Mouse (Mus musculus): ENCODE measurements around the gene Zbtb43. TPM values are rescaled to one million over a fixed set of nuclear protein-coding genes. Genes with fewer than 3 reads are reported as not detected.

Zbtb43 gene
- total RNA-seq, 2 experiments from 2014 or later = 22.6 to 23.7 TPM

GRCm38 (mm10) chr2:33432877-33433276 is 35.5 kb downstream of the Zbtb43 start:
- peak; percentile 39 to 62 for DNase-seq
- intact Hi-C loops (cut with DNase I) = loop anchor here (2.0 kb wide), 1 partner anchor 36 kb away; the partner anchor contains the start of gene Zbtb43

- intact Hi-C loops (cut with DNase I) = no loop called here
- DNase-seq = peak; percentile 80 to 83
Measured at GRCm38 (mm10) chr2:33430771-33431699, 37.3 kb downstream of the Zbtb43 start, which contains the start of gene Zbtb34. Gene Zbtb34 (minus strand): TSS chr2:33431324.

GRCm38 (mm10) chr2:33430081-33430770 is 38.1 kb downstream of the Zbtb43 start:
- no peak for DNase-seq
- intact Hi-C loops (cut with DNase I) = no loop called here

GRCm38 (mm10) chr2:33429339-33429738 is 39.0 kb downstream of the Zbtb43 start:
- peak; percentile 48 to 49 for DNase-seq
- intact Hi-C loops (cut with DNase I) = no loop called here

- no peak for DNase-seq
- intact Hi-C loops (cut with DNase I) = no loop called here
Measured at GRCm38 (mm10) chr2:33426640-33427398, 41.5 kb downstream of the Zbtb43 start.

- intact Hi-C loops (cut with DNase I) = no loop called here
- no peak for DNase-seq
Measured at GRCm38 (mm10) chr2:33417454-33417853, 50.9 kb downstream of the Zbtb43 start.

GRCm38 (mm10) chr2:33414019-33414418 is 54.3 kb downstream of the Zbtb43 start:
- intact Hi-C loops (cut with DNase I) = no loop called here
- no peak for DNase-seq

- intact Hi-C loops (cut with DNase I) = no loop called here
- DNase-seq = peak in 1 of 2 experiments; percentile 16
Measured at GRCm38 (mm10) chr2:33412111-33412510, 56.2 kb downstream of the Zbtb43 start.

GRCm38 (mm10) chr2:33403511-33404003 is 64.8 kb downstream of the Zbtb43 start:
- intact Hi-C loops (cut with DNase I) = loop anchor here (2.0 to 5.0 kb wide), 2 partner anchors 186 to 249 kb away; partner anchors contain the start of gene Angptl2
- DNase-seq = no peak

GRCm38 (mm10) chr2:33402638-33403037 is 65.7 kb downstream of the Zbtb43 start:
- no peak for DNase-seq
- intact Hi-C loops (cut with DNase I) = loop anchor here (2.0 to 5.0 kb wide), 2 partner anchors 185 to 248 kb away; partner anchors contain the start of gene Angptl2

GRCm38 (mm10) chr2:33402236-33402635 is 66.1 kb downstream of the Zbtb43 start:
- peak; percentile 70 to 82 for DNase-seq
- intact Hi-C loops (cut with DNase I) = loop anchor here (2.0 to 5.0 kb wide), 2 partner anchors 185 to 247 kb away; partner anchors contain the start of gene Angptl2

GRCm38 (mm10) chr2:33401217-33401616 is 67.1 kb downstream of the Zbtb43 start:
- intact Hi-C loops (cut with DNase I) = loop anchor here (5.0 kb wide), 1 partner anchor 184 kb away; the partner anchor contains the start of gene Angptl2
- DNase-seq = peak in 1 of 2 experiments; percentile 14

- intact Hi-C loops (cut with DNase I) = loop anchor here (5.0 kb wide), 1 partner anchor 183 kb away; the partner anchor contains the start of gene Angptl2
- DNase-seq = no peak
Measured at GRCm38 (mm10) chr2:33400541-33400940, 67.8 kb downstream of the Zbtb43 start.

Other genes starting within 250 kb of the Zbtb43 start
- 1 to 10 TPM; 7.5 to 7.6 TPM for gene Ralgps1, start 97.1 kb downstream of the Zbtb43 start, total RNA-seq (2021)
- 10 to 100 TPM; 16.1 to 16.4 TPM for gene Zbtb34, start 37.2 kb downstream of the Zbtb43 start, total RNA-seq (2021)
- under 1 TPM; 0.05 to 0.38 TPM for gene Lmx1b, start 172.0 kb upstream of the Zbtb43 start, total RNA-seq (2021)

All from heart, postnatal 14 days (tissue).